Mouse (Mus musculus): ENCODE measurements around the gene Tomt.
A peak's percentile ranks its signal among the peaks of the same experiment; 100 is the strongest.
"Not testable (repeated sequence)": the region's sequence is repeated elsewhere in the genome, so short reads cannot be mapped to it uniquely, and the experiment has no call there.

Tomt gene

GRCm38 (mm10) chr7:101906287-101906681, at the start of gene Tomt:
TSS of gene Tomt (minus strand) at chr7:101906359.
- DNase-seq (ENCODE audit: low spot score in 2 of 2) = no peak

GRCm38 (mm10) chr7:101955862-101956261, 49.7 kb upstream of the Tomt start:
- no peak for DNase-seq (ENCODE audit: low spot score in 2 of 2)

- DNase-seq (ENCODE audit: low spot score in 2 of 2) = no peak
Measured at GRCm38 (mm10) chr7:101955276-101955675, 49.1 kb upstream of the Tomt start.

- DNase-seq (ENCODE audit: low spot score in 2 of 2) = no peak
Measured at GRCm38 (mm10) chr7:101954163-101954562, 48.0 kb upstream of the Tomt start.

- no peak for DNase-seq (ENCODE audit: low spot score in 2 of 2)
Measured at GRCm38 (mm10) chr7:101952098-101952497, 45.9 kb upstream of the Tomt start.

GRCm38 (mm10) chr7:101951648-101952047, 45.5 kb upstream of the Tomt start:
- DNase-seq (ENCODE audit: low spot score in 2 of 2) = no peak

- peak; percentile 4 to 29 for DNase-seq (ENCODE audit: low spot score in 2 of 2)
Measured at GRCm38 (mm10) chr7:101949008-101949407, 42.8 kb upstream of the Tomt start.

- DNase-seq (ENCODE audit: low spot score in 2 of 2) = no peak
Measured at GRCm38 (mm10) chr7:101939758-101940157, 33.6 kb upstream of the Tomt start.

GRCm38 (mm10) chr7:101938348-101938747, 32.2 kb upstream of the Tomt start:
- DNase-seq (ENCODE audit: low spot score in 2 of 2) = no peak

GRCm38 (mm10) chr7:101937569-101937968, 31.4 kb upstream of the Tomt start:
- no peak for DNase-seq (ENCODE audit: low spot score in 2 of 2)

- DNase-seq (ENCODE audit: low spot score in 2 of 2) = no peak
Measured at GRCm38 (mm10) chr7:101936996-101937395, 30.8 kb upstream of the Tomt start.

GRCm38 (mm10) chr7:101935957-101936356, 29.8 kb upstream of the Tomt start:
- DNase-seq (ENCODE audit: low spot score in 2 of 2) = no peak

- DNase-seq (ENCODE audit: low spot score in 2 of 2) = peak; percentile 98 to 99
Measured at GRCm38 (mm10) chr7:101933751-101934240, 27.6 kb upstream of the Tomt start, which contains the start of the genes Lrrc51 and Numa1. TSS of gene Lrrc51 (minus strand) at chr7:101933895. TSS of gene Numa1 (plus strand) at chr7:101934111.

GRCm38 (mm10) chr7:101933300-101933699, 27.1 kb upstream of the Tomt start:
- DNase-seq (ENCODE audit: low spot score in 2 of 2) = peak in 1 of 2 experiments; percentile 29

GRCm38 (mm10) chr7:101932551-101932950, 26.4 kb upstream of the Tomt start:
- DNase-seq (ENCODE audit: low spot score in 2 of 2) = no peak

GRCm38 (mm10) chr7:101928093-101928492, 21.9 kb upstream of the Tomt start:
- DNase-seq (ENCODE audit: low spot score in 2 of 2) = no peak

GRCm38 (mm10) chr7:101925892-101926291, 19.7 kb upstream of the Tomt start:
- not testable (repeated sequence) for DNase-seq (ENCODE audit: low spot score in 2 of 2)

GRCm38 (mm10) chr7:101918071-101918470, 11.9 kb upstream of the Tomt start:
- DNase-seq (ENCODE audit: low spot score in 2 of 2) = peak in 1 of 2 experiments; percentile 36

GRCm38 (mm10) chr7:101911982-101912381, 5.8 kb upstream of the Tomt start:
- DNase-seq (ENCODE audit: low spot score in 2 of 2) = no peak

- DNase-seq (ENCODE audit: low spot score in 2 of 2) = no peak
Measured at GRCm38 (mm10) chr7:101910138-101910537, 4.0 kb upstream of the Tomt start.

GRCm38 (mm10) chr7:101908367-101908766, 2.2 kb upstream of the Tomt start:
- no peak for DNase-seq (ENCODE audit: low spot score in 2 of 2)

- peak; percentile 17 to 25 for DNase-seq (ENCODE audit: low spot score in 2 of 2)
Measured at GRCm38 (mm10) chr7:101906696-101907095, 537 bp upstream of the Tomt start.

GRCm38 (mm10) chr7:101905561-101906286, 435 bp downstream of the Tomt start, which contains the start of gene Lamtor1:
TSS of gene Lamtor1 (plus strand) at chr7:101905904.
- peak; percentile 99 for DNase-seq (ENCODE audit: low spot score in 2 of 2)

Measured in spleen, postnatal 36 days (tissue).